Mouse (Mus musculus) olfactory bulb, adult 2 months (tissue): ENCODE data around the gene Pald1.

Experiments
- CTCF ChIP-seq: fragments of 200-500 bp; IDR thresholded peaks from 2 replicates; pipeline ENCODE4 v1.5.1; 2012; ENCODE audit warnings: low read depth, mild to moderate bottlenecking, low read length, moderate library complexity; ENCODE audit not compliant: insufficient read depth
- POLR2A ChIP-seq: fragments of 200-500 bp; IDR thresholded peaks from 2 replicates; pipeline ENCODE4 v1.6.1; 2012; ENCODE audit warnings: mild to moderate bottlenecking, low read depth, low read length, moderate library complexity; ENCODE audit not compliant: insufficient read depth

DNA sequence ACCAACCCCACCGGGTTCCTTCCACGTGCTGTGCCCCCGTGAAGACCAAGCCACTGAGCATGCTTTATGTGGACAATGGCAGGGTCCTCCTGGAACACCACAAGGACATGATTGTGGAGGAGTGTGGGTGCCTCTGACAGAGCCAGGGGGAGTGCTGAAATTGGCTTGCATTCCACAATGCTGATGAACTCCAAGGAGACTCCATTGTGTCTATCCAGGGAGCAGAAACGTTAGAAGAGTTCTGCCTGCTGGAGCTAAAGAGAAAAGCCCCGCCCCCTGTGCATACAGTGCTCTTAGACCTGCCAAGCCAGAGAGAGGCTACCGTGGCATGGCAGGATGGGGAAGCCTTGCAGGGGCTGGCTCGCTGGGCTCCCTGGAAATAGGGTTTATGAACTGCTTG lies 41.2 kb upstream of the Pald1 start:
- no peak for TF ChIP-seq CTCF
- TF ChIP-seq POLR2A = no peak
